Comparison of ENCODE assay signal across 19 mouse cellular contexts in the genomic region with DNA sequence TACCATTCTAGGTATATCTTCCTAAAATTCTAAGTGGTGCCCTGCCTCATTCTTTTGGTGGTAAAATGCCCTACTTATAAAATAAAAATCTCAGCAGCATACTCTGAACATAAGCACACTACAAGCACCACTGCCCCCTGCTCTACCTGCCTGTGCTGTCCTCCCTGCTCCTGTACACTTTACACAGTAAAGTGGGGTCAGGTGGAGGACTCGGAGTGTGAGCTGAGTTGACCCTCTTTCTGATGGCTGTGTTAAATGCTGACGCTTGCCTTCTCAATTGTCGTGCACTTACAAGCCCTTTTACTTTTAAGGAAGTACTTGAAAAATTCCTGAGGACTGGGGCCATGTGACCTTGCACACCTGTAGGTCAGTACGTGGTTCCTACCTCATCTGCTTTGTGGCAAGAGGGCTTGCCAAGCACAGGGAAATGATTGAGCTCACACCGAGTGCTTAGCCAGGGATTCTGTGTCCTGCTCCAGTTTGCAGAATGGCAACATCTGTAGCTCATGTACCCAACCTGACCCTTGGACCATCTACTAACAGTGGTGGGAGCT. TPM values are rescaled to one million over a fixed set of nuclear protein-coding genes. Genes with fewer than 3 reads are reported as not detected.
DNase-seq lines count a peak whose midpoint lies in the region; ATAC-seq lines count a peak whose summit lies in the region.
"Had no signal": no experiment of that assay in that cellular context is flagged by ENCODE, and none has a peak within 500 bp of the region (broad histone marks: within the 10 kb centered on the region; RNA-seq: fewer than 3 reads in every experiment).

No protein-coding gene starts in this region.

- no peak overlapping the region for H3K4me3 ChIP-seq in intestine, embryonic 16.5 days (ENCODE audit: low read length)
- H3K4me3 ChIP-seq: embryonic facial prominence, embryonic 15.5 days; heart, embryonic 12.5 days; hindbrain, embryonic 15.5 days; left cerebral cortex, adult 2 months; midbrain, embryonic 10.5 days had no signal

- 74% methylated on average over 5 of the region's 5 CpGs for WGBS in intestine, embryonic 16.5 days

- H3K36me3 ChIP-seq in intestine, embryonic 16.5 days (ENCODE audit: control insufficient read depth, insufficient read depth, low read length): 0 out of 2 replicates have a peak, but pooled peaks cover 4% of the 10 kb centered on the region

- H3K9ac ChIP-seq in intestine, embryonic 16.5 days (ENCODE audit: low read depth, low read length): no peak overlapping the region
- H3K9ac ChIP-seq: embryonic facial prominence, embryonic 15.5 days; heart, embryonic 12.5 days; hindbrain, embryonic 15.5 days; lung, embryonic 14.5 days had no signal

- no peaks in the 10 kb centered on the region for H3K9me3 ChIP-seq in intestine, embryonic 16.5 days (ENCODE audit: control insufficient read depth, low read length)
- H3K9me3 ChIP-seq: embryonic facial prominence, embryonic 15.5 days; heart, embryonic 12.5 days; hindbrain, embryonic 15.5 days; midbrain, embryonic 10.5 days had no signal

- H3K27me3 ChIP-seq in intestine, embryonic 16.5 days (replicated peaks; ENCODE audit: control insufficient read depth, insufficient read depth, low read length): no peaks in the 10 kb centered on the region
- H3K27me3 ChIP-seq: embryonic facial prominence, embryonic 15.5 days; heart, embryonic 12.5 days; hindbrain, embryonic 15.5 days had no signal

- no peak overlapping the region for H3K4me2 ChIP-seq in intestine, embryonic 16.5 days (ENCODE audit: low read depth, low read length)
- H3K4me2 ChIP-seq: embryonic facial prominence, embryonic 15.5 days; heart, embryonic 12.5 days; hindbrain, embryonic 15.5 days; lung, embryonic 14.5 days had no signal

- intact Hi-C loops in gastrocnemius, postnatal 36 days (cut with DNase I): no loop called here

- peak; percentile 50 to 58 for DNase-seq in spleen, postnatal 36 days (ENCODE audit: low spot score in 2 of 2)
- no peak for DNase-seq in spleen, adult 12 weeks (ENCODE audit: low spot score)
- peak; percentile 32 for DNase-seq in lung, postnatal 10 days
- no peak for DNase-seq in cerebellum, adult 8-10 months
- DNase-seq in gastrocnemius, postnatal 36 days: no peak
- no peak for DNase-seq in embryo, embryonic 11 days
- DNase-seq: adrenal gland, adult 2 months; cerebellum, adult 11 months; heart, postnatal 36 days; kidney, postnatal 10 days; left cerebral cortex, postnatal 4 days; lung, embryonic 14.5 days; right cerebral cortex, postnatal 25 days had no signal

- H3K4me1 ChIP-seq in intestine, embryonic 16.5 days (ENCODE audit: control insufficient read depth, insufficient read depth, low read length): 0 out of 2 replicates have a peak, but pooled peaks cover 5% of the 10 kb centered on the region
- H3K4me1 ChIP-seq: embryonic facial prominence, embryonic 15.5 days; hindbrain, embryonic 15.5 days; midbrain, embryonic 10.5 days had no signal

- ATAC-seq in intestine, embryonic 16.5 days: peak; percentile 41; the same call in 1 of the 2 replicates

- H3K27ac ChIP-seq in intestine, embryonic 16.5 days (ENCODE audit: low read length): no peak overlapping the region
- H3K27ac ChIP-seq: embryonic facial prominence, embryonic 15.5 days; hindbrain, embryonic 15.5 days; left cerebral cortex, adult 2 months; midbrain, embryonic 10.5 days had no signal

RNA-seq across cellular contexts. Expression of a gene that starts 9.5 kb away (rescaled TPM):
- 99.2 and 119 TPM in 2 replicates for polyA plus RNA-seq in intestine, embryonic 16.5 days (2015; fragmentation: Nextera tagmentation; extraction: Ambion mirVana)
- 10 to 100 TPM in 1 of 2 experiments, 1 to 10 TPM in 1; 7.3 to 11.8 TPM for total RNA-seq in gastrocnemius, postnatal 36 days (2021)

RNA-seq across cellular contexts. Expression of a gene that starts 14.3 kb away (rescaled TPM):
- 97.6 and 100 TPM in 2 replicates for polyA plus RNA-seq in intestine, embryonic 16.5 days (2015; fragmentation: Nextera tagmentation; extraction: Ambion mirVana)
- total RNA-seq in gastrocnemius, postnatal 36 days (2021): 10 to 100 TPM; 40.4 to 41.3 TPM

RNA-seq across cellular contexts. Expression of a gene that starts 31.2 kb away (rescaled TPM):
- polyA plus RNA-seq in intestine, embryonic 16.5 days (2015; fragmentation: Nextera tagmentation; extraction: Ambion mirVana): 24.8 and 25.6 TPM in 2 replicates
- 10 to 100 TPM; 19.4 to 21.0 TPM for total RNA-seq in gastrocnemius, postnatal 36 days (2021)

RNA-seq across cellular contexts. Expression of a gene that starts 31.2 kb away (rescaled TPM):
- polyA plus RNA-seq in intestine, embryonic 16.5 days (2015; fragmentation: Nextera tagmentation; extraction: Ambion mirVana): 42.5 and 46.9 TPM in 2 replicates
- total RNA-seq in gastrocnemius, postnatal 36 days (2021): 10 to 100 TPM; 30.3 to 31.8 TPM

Comparison
In these comparisons a context has a peak if more than half of its experiments do, and no peak if none do; other contexts are left out.
1. DNase-seq: peak in spleen, postnatal 36 days (2 of 2) and lung, postnatal 10 days (single experiment); none in spleen, adult 12 weeks (single experiment), cerebellum, adult 8-10 months (single experiment), gastrocnemius, postnatal 36 days (0 of 2) and embryo, embryonic 11 days (single experiment).